Mouse (Mus musculus) limb, embryonic 10.5 days (tissue): ENCODE data around the gene Gal. TPM values are rescaled to one million over a fixed set of nuclear protein-coding genes. Genes with fewer than 3 reads are reported as not detected.

ENCODE experiments used
- DNase-seq: peaks from one replicate; pipeline ENCODE4 v3.0.0-alpha.2; 2017; ENCODE audit warnings: low spot score
- H3K27ac ChIP-seq: fragments of 300-500 bp; sonication (generic); 2 replicates; pipeline ENCODE4 v1.5.1; 2016; ENCODE audit warnings: mild to moderate bottlenecking
- H3K27me3 ChIP-seq: fragments of 300-500 bp; sonication (generic); 2 replicates; pipeline ENCODE4 v1.6.1; 2016; ENCODE audit warnings: low read depth, mild to moderate bottlenecking; ENCODE audit not compliant: poor library complexity, severe bottlenecking
- H3K36me3 ChIP-seq: fragments of 300-500 bp; sonication (generic); 2 replicates; pipeline ENCODE4 v1.6.1; 2016; ENCODE audit warnings: mild to moderate bottlenecking, moderate library complexity
- H3K4me1 ChIP-seq: fragments of 300-500 bp; sonication (generic); 2 replicates; pipeline ENCODE4 v1.6.1; 2016
- H3K4me3 ChIP-seq: fragments of 300-500 bp; sonication (generic); 2 replicates; pipeline ENCODE4 v1.5.1; 2016; ENCODE audit warnings: mild to moderate bottlenecking, moderate library complexity
- H3K9me3 ChIP-seq: fragments of 300-500 bp; sonication (generic); replicated peaks from 2 replicates; pipeline ENCODE4 v1.6.1; 2016; ENCODE audit warnings: mild to moderate bottlenecking
- WGBS: fragments of 180-500 bp; shearing (Covaris S2); methylation state at CpG from one replicate; pipeline ENCODE4 v1.1.7; 2016; 5-methylcytosine and 5-hydroxymethylcytosine counted together
- polyA plus RNA-seq: library from polyadenylated mRNA; unstranded; fragments of >200 nt; fragmentation: Nextera tagmentation; extraction: Ambion mirVana; gene quantifications from 2 replicates; pipeline ENCODE4 v1.2.1, GENCODE M21; 2016

The Gal gene
- polyA plus RNA-seq, result 1.6 TPM in 2 replicates

GRCm38 (mm10) chr19:3414268-3414733 is at the start of gene Gal:
TSS of gene Gal (minus strand) at chr19:3414544.
- no peaks in the 10 kb centered on the region for H3K36me3 ChIP-seq
- WGBS, result 2% methylated on average over 37 of the region's 37 CpGs
- peaks cover 54% of the 10 kb centered on the region for H3K27me3 ChIP-seq
- no peak within 1 kb of the TSS for H3K27ac ChIP-seq
- H3K4me3 ChIP-seq, result peak within 1 kb of the TSS; percentile 47
- peak; percentile 49 for DNase-seq
- H3K9me3 ChIP-seq, result no peaks in the 10 kb centered on the region
- H3K4me1 ChIP-seq, result peaks cover 9% of the 10 kb centered on the region

DNA sequence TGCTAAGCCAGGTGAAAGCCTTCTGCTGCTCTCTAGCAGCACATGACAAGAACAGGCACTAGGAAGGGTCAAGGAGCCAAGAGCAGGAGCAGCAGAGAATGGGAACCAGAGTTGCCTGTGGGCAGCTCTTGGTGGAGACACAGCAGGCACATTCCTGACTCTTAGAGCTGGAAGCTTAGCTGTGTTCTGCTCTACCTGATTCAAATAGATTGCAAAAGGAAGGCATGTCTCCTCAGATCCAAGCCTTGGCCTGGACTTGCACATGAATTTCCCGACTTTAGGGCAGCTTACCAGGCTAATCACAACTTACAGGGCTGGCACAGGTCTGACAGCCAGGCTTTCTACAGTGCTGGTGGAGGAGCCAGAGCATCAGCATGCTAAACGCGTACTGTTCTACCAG is 45.6 kb upstream of the Gal start:
- DNase-seq, result no peak
- H3K27me3 ChIP-seq, result no peaks in the 10 kb centered on the region
- peaks cover 100% of the 10 kb centered on the region for H3K36me3 ChIP-seq
- WGBS, result 97% methylated on average over 3 of the region's 3 CpGs
- no peaks in the 10 kb centered on the region for H3K4me1 ChIP-seq
- no peak overlapping the region for H3K27ac ChIP-seq
- H3K9me3 ChIP-seq, result no peaks in the 10 kb centered on the region
- H3K4me3 ChIP-seq, result no peak overlapping the region

GRCm38 (mm10) chr19:3458331-3459099 is 44.2 kb upstream of the Gal start:
- Histone ChIP-seq H3K4me3 (no peak overlapping the region), H3K9me3 (no peaks in the 10 kb centered on the region), H3K27me3 (no peaks in the 10 kb centered on the region), H3K4me1 (no peaks in the 10 kb centered on the region), H3K36me3 (peaks cover 100% of the 10 kb centered on the region), H3K27ac (no peak overlapping the region)
- DNase-seq, result no peak
- 94% methylated on average over 6 of the region's 6 CpGs for WGBS

GRCm38 (mm10) chr19:3457700-3458099 is 43.4 kb upstream of the Gal start:
- Histone ChIP-seq H3K4me3 (no peak overlapping the region), H3K4me1 (no peaks in the 10 kb centered on the region), H3K27ac (no peak overlapping the region), H3K36me3 (peaks cover 100% of the 10 kb centered on the region), H3K27me3 (no peaks in the 10 kb centered on the region), H3K9me3 (no peaks in the 10 kb centered on the region)
- 94% methylated on average over 4 of the region's 4 CpGs for WGBS
- peak; percentile 22 for DNase-seq

DNA sequence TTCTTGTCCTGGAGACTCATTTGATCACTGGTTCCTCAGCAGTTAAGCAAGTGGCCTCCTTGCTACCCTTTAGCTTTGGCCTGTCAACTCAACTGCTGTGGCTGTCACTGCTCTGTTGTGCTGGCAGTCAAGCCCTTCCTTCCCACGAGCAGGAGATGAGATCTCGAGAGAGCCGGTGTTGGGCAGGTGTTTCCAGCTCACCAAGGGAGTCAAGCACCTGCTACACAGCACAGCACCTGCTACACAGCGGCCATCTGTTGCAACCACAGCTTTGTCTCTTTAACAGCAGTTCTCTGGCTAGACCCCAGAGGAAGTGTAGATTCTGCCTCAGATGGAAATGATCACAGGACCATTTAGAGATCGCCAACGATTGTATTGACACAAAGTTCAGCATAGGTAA is 37.3 kb upstream of the Gal start:
- DNase-seq, result no peak
- no peak overlapping the region for H3K27ac ChIP-seq
- H3K4me3 ChIP-seq, result no peak overlapping the region
- WGBS, result 71% methylated on average over 6 of the region's 6 CpGs
- H3K27me3 ChIP-seq, result no peaks in the 10 kb centered on the region
- peaks cover 39% of the 10 kb centered on the region for H3K36me3 ChIP-seq
- no peaks in the 10 kb centered on the region for H3K4me1 ChIP-seq
- H3K9me3 ChIP-seq, result no peaks in the 10 kb centered on the region

DNA sequence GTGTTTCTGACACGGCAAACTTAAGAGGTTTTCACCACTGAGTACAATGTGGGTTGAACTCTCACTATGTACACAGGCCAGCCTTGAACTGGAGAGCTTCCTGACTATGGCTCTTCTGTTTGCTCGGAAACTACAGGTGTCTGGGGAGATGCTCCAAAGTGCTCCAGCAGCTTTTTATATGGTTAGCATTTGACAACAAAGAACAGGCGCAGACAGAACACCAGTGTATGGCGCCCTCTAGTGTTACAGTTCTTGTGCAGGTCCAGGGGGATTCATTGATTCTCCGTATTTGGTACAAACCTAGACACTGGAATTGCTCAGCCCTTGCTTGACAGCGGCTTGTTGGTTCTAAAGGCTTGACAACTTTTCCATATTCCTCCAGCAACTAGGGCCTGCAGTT is 36.8 kb upstream of the Gal start:
- Histone ChIP-seq H3K4me1 (no peaks in the 10 kb centered on the region), H3K27me3 (no peaks in the 10 kb centered on the region), H3K36me3 (peaks cover 34% of the 10 kb centered on the region), H3K9me3 (no peaks in the 10 kb centered on the region), H3K27ac (no peak overlapping the region), H3K4me3 (no peak overlapping the region)
- DNase-seq, result peak; percentile 74
- 32% methylated on average over 6 of the region's 6 CpGs for WGBS

DNA sequence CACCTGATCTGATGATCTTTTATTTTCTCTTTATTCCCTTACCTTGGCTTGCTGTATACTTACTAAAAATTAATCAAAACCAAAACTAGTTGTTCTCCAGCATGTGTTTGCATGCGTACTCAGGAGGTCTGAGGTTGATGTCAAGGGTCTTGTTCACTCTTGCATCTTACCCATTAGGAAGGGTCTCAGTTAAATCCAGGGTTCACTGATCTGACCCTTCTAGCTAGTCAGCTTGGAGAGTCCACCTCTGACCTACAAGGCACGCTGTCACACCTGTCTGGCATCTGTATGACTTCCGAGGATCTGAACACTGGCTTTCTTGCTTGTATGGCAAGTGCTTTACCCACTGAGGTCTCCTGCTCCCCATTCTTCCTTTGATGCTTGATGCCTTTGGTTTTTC is 36.4 kb upstream of the Gal start:
- no peaks in the 10 kb centered on the region for H3K9me3 ChIP-seq
- no peaks in the 10 kb centered on the region for H3K27me3 ChIP-seq
- peaks cover 30% of the 10 kb centered on the region for H3K36me3 ChIP-seq
- H3K4me1 ChIP-seq, result no peaks in the 10 kb centered on the region
- 94% methylated on average over 3 of the region's 3 CpGs for WGBS
- DNase-seq, result no peak
- H3K27ac ChIP-seq, result no peak overlapping the region
- no peak overlapping the region for H3K4me3 ChIP-seq

GRCm38 (mm10) chr19:3449248-3449647 is 34.9 kb upstream of the Gal start:
- no peak overlapping the region for H3K27ac ChIP-seq
- H3K27me3 ChIP-seq, result no peaks in the 10 kb centered on the region
- H3K4me1 ChIP-seq, result no peaks in the 10 kb centered on the region
- H3K9me3 ChIP-seq, result no peaks in the 10 kb centered on the region
- H3K36me3 ChIP-seq, result peaks cover 15% of the 10 kb centered on the region
- 82% methylated on average over 3 of the region's 3 CpGs for WGBS
- no peak for DNase-seq
- no peak overlapping the region for H3K4me3 ChIP-seq

DNA sequence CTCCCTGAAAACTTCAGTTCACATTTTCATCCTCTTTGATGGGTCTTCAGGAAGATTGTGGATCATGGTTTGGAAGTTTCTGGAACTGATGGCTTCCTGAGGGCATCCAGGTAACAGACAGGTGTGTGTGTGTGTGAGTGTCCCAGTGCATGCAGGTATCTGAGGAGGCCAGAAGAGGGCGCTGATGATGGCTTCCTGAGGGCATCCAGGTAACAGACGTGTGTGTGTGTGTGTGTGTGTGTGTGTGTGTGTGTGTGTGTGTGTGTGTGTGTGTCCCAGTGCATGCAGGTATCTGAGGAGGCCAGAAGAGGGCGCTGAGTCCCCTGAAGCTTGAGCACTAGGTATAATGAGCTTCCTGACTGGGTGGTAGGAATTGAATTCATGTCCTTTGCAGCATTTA is 33.0 kb upstream of the Gal start:
- WGBS, result 72% methylated on average over 3 of the region's 3 CpGs
- Histone ChIP-seq H3K27ac (no peak overlapping the region), H3K4me1 (no peaks in the 10 kb centered on the region), H3K27me3 (no peaks in the 10 kb centered on the region), H3K36me3 (no peaks in the 10 kb centered on the region), H3K4me3 (no peak overlapping the region), H3K9me3 (no peaks in the 10 kb centered on the region)
- DNase-seq, result no peak

DNA sequence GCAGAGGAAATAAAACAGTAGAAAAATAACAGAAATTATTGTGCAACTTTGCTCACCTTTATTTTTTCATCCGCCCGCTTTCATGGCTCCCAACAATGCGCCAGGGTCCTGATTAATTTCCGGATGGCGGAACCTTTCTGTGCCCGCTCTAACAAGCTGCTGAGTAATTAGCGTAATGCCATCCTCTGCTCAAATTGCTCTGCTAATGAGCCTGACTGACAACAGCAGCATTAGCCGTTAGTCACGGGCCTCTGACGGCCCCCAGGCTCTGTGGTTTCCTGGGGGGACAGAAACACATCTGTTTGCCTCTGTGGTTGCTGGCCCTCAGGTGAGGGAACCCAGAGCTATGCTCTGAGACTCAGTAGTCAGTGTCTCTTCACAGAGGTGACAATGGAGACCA is 26.7 kb upstream of the Gal start:
- Histone ChIP-seq H3K4me3 (no peak overlapping the region), H3K36me3 (no peaks in the 10 kb centered on the region), H3K27ac (no peak overlapping the region), H3K4me1 (peaks cover 4% of the 10 kb centered on the region), H3K9me3 (no peaks in the 10 kb centered on the region), H3K27me3 (0 out of 2 replicates have a peak, but pooled peaks cover 8% of the 10 kb centered on the region)
- DNase-seq, result no peak
- 44% methylated on average over 10 of the region's 10 CpGs for WGBS

- 0 out of 2 replicates have a peak, but pooled peaks cover 8% of the 10 kb centered on the region for H3K27me3 ChIP-seq
- H3K4me1 ChIP-seq, result peaks cover 4% of the 10 kb centered on the region
- DNase-seq, result no peak
- WGBS, result 63% methylated on average over 5 of the region's 5 CpGs
- no peak overlapping the region for H3K4me3 ChIP-seq
- no peaks in the 10 kb centered on the region for H3K9me3 ChIP-seq
- no peaks in the 10 kb centered on the region for H3K36me3 ChIP-seq
- H3K27ac ChIP-seq, result no peak overlapping the region
These were observed 26.3 kb upstream of the Gal start for GRCm38 (mm10) chr19:3440667-3441066.

DNA sequence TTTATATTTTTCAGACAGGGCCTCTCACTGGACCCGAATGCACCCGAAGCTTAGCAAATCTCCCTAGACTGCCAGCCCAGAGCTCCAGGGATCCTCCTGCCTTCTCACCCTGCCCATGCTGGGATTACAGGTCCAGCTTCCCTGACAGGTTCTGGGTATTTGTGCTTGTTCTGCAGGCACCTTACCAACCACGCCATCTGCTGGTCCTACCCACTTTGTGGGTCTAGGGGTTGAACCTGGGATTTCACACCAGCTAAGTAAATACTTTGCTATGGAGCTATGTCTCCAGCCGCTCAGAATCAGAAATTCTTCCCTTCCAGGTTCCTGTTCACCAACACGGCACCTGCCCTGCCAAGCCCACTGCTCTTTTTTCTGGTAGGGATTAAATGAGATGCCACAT is 23.6 kb upstream of the Gal start:
- H3K36me3 ChIP-seq, result no peaks in the 10 kb centered on the region
- no peak overlapping the region for H3K27ac ChIP-seq
- no peaks in the 10 kb centered on the region for H3K9me3 ChIP-seq
- H3K4me1 ChIP-seq, result peaks cover 16% of the 10 kb centered on the region
- no peak overlapping the region for H3K4me3 ChIP-seq
- 70% methylated on average over 5 of the region's 5 CpGs for WGBS
- 0 out of 2 replicates have a peak, but pooled peaks cover 8% of the 10 kb centered on the region for H3K27me3 ChIP-seq
- no peak for DNase-seq

- Histone ChIP-seq H3K36me3 (no peaks in the 10 kb centered on the region), H3K27ac (no peak overlapping the region), H3K4me3 (no peak overlapping the region), H3K4me1 (peaks cover 16% of the 10 kb centered on the region), H3K9me3 (no peaks in the 10 kb centered on the region), H3K27me3 (0 out of 2 replicates have a peak, but pooled peaks cover 8% of the 10 kb centered on the region)
- DNase-seq, result peak; percentile 46
- WGBS, result 58% methylated on average over 9 of the region's 9 CpGs
These were observed 22.5 kb upstream of the Gal start for GRCm38 (mm10) chr19:3436840-3437239.
